Mouse (Mus musculus): ENCODE measurements around the gene Tmprss11b.

DNA sequence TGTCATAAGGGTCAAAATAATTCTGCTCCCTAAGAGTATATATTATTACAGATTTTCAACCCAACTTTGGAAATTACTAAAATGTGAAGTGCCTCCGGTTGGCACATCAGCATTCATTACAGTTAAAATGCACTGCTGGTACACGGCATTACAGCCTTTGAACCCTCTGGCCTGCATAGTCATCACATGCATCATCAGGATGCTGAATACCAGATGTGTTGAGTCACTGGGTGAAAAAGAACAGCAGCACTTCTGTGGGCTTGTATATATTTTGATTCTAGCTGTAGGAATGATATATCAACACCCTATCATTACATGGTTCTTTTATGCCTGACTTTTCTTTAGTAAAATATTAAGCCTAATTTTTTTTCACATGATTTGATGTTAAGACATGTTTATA is 45.5 kb downstream of the Tmprss11b start:
- TF ChIP-seq CTCF (IDR thresholded peaks at IDR 0.05; ENCODE audit: low read depth) (no peak), EP300 (optimal IDR thresholded peaks at IDR 0.05) (no peak)

Measured in stomach, postnatal 0 days (tissue).